Mouse (Mus musculus) CD4-positive, CD25-positive, alpha-beta regulatory T cell, adult 2 months (primary cell): ENCODE measurements at regions not wholly inside any gene's neighbourhood (a gene's known extent, or its start where the extent isn't known, plus 50 kb on each side); places are given as distances from the start of the nearest gene placed in this dataset.

Experiments used
- DNase-seq: peaks from one replicate; pipeline ENCODE4 v3.0.0-alpha.2; 2012; ENCODE audit warnings: low read depth, low spot score

DNA sequence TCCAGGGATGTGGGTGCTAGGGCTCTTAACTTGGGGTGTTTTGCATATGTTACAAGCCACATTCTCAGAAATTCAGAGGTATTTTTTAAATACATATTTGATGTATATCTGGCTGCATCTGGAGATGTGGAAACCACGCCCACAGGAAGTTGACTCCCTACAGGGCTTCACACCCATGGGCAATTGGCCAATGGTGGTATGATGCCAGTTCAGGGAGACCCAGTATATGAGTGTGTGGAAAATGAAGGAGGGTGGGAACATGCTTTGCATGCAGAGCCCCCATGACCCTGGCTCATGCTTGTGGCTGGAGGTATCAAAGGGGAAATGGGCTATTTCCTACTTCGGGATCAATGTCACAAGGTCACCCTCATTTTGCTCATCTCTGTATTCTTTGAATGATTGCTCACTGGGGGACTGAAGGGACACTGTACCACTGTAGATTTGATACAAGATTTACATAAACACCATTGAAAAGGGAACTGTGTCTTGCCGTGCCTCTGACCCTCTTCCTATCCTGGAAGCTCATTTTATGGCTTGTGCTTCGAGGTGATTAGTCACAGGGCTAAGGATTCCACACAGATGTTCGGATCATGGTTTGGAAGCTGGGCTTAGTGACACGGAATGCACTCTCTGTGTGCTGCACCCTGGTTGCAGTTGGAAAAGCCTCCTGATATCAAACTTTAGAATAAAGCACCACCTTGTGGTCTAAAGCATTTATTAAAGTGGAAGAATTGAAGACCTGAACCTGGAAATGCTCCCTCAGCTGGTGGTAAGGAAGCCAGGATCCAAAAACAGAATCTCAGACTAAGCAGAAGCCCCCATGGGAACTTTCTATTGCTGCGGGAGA, 56.8 kb upstream of the Edn1 start:
- DNase-seq = peak; percentile 71

DNA sequence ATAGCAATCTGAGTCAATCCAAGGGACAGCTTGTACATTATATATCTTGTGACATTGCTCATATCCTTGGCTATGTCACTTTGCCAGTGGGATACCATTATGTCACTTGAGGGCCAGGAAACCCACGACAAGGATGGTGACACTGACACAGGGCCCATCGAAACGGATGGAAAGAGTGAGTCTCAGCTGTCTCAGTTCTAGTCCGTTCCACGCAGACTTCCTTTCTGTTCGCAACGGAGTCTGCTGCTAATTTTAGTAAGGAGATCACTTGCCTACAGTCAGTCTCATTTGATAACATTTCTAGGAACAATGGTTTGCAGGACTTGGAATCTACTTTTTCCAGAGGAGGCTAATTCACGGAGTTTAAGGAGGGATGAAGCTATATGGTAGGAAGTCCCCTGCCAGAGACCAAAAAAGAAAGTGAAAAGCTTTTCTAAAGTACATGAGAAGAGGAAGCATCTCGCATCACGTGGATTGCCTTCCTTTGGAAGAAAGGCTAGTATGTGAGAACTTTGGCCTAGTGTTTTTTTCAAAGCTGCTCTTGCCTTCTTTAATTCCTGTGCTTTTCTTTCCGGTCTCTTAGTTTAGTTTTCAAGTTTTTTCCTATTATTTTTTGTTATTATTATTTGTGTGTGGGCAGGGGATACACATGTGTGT, 55.4 kb upstream of the Edn1 start:
- peak; percentile 64 for DNase-seq
